Mouse (Mus musculus): ENCODE measurements around the gene Tmigd3. TPM values are rescaled to one million over a fixed set of nuclear protein-coding genes. Genes with fewer than 3 reads are reported as not detected.
"Not testable (repeated sequence)": the region's sequence is repeated elsewhere in the genome, so short reads cannot be mapped to it uniquely, and the experiment has no call there.

Tmigd3 gene
- polyA plus RNA-seq, 1 experiment: 0.94 TPM

DNA sequence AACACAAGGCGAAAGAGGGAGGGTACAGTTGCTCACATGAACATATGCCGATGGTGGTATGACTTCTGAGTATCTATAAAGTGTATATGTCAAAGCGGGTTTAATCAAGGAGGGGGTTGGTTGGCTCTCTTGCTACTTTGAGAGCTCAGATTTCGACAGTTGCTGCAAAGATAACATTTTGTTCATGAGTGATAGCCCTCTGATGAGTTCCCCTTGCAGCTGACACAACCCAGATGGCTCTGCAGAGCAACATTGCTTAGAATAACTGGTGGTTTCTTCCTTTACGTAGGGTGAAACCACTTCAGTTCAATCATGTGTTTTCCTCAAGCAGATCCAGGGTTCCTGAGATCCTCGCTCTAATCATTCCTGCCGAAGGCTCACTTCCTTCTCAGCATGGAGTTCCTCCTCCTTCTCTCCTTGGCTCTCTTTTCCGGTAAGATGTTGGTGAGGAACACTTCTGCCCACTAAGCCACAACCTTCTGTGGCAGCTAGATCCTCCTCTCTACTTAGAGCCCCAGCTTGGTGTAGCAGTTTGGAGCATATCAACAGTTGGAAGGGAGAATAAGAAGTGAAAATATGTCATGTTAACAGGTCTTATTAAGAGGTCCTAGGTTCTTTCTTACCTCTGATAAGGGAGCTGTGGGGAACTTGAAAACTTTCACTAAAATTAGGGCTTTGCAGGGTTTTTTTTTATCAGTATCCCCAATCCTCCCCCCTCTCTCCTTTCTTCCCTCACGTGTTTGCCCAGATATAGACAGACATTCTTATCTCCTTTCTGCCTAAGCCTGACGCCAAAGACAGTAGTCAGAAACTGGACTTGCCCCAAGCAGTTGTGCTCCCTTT is 43.4 kb downstream of the Tmigd3 start:
- Histone ChIP-seq H3K4me3 (ENCODE audit: low read depth, low read length) (no peak overlapping the region), H3K4me1 (ENCODE audit: control insufficient read depth, insufficient read depth, insufficient read length, low read length) (no peaks in the 10 kb centered on the region; the same call in 1 of the 2 replicates), H3K36me3 (ENCODE audit: control insufficient read depth, insufficient read depth, low read length) (no peaks in the 10 kb centered on the region), H3K27me3 (ENCODE audit: control insufficient read depth, insufficient read depth, low read length) (no peaks in the 10 kb centered on the region), H3K27ac (ENCODE audit: insufficient read depth, low read depth, low read length) (no peak overlapping the region)
- TF ChIP-seq CTCF (IDR thresholded peaks at IDR 0.05; ENCODE audit: extremely low read depth, insufficient read length, insufficient replicate concordance, low read depth, low read length): no peak
- no peak for TF ChIP-seq POLR2A (IDR thresholded peaks at IDR 0.05; ENCODE audit: low read depth, low read length)
- WGBS: 46% methylated on average over 10 of the region's 10 CpGs

DNA sequence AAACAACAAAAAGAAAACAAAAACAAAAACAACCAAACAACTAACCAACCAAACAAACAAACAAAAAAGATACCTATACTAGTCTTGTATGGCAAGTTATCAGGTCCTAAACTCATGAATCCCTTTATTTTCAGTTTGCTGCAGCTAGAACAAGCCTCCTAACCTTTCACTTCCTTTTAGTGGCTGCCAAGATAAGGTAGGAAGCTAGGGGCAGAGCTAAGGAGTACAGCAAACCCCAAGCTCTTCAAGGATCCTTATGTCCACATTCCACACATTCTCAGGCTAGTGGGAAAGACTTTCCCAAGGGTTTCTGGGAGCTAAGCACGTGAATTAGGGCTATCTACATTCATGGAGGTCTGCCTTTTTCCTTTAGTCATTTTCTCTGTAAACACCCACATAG is 44.6 kb downstream of the Tmigd3 start:
- 20% methylated on average over 1 of the region's 1 CpGs for WGBS
- no peak for TF ChIP-seq POLR2A (IDR thresholded peaks at IDR 0.05; ENCODE audit: low read depth, low read length)
- TF ChIP-seq CTCF (IDR thresholded peaks at IDR 0.05; ENCODE audit: extremely low read depth, insufficient read length, insufficient replicate concordance, low read depth, low read length): no peak
- Histone ChIP-seq H3K27ac (ENCODE audit: insufficient read depth, low read depth, low read length) (no peak overlapping the region), H3K36me3 (ENCODE audit: control insufficient read depth, insufficient read depth, low read length) (no peaks in the 10 kb centered on the region), H3K27me3 (ENCODE audit: control insufficient read depth, insufficient read depth, low read length) (no peaks in the 10 kb centered on the region), H3K4me3 (ENCODE audit: low read depth, low read length) (no peak overlapping the region), H3K4me1 (ENCODE audit: control insufficient read depth, insufficient read depth, insufficient read length, low read length) (no peaks in the 10 kb centered on the region; the same call in 1 of the 2 replicates)

DNA sequence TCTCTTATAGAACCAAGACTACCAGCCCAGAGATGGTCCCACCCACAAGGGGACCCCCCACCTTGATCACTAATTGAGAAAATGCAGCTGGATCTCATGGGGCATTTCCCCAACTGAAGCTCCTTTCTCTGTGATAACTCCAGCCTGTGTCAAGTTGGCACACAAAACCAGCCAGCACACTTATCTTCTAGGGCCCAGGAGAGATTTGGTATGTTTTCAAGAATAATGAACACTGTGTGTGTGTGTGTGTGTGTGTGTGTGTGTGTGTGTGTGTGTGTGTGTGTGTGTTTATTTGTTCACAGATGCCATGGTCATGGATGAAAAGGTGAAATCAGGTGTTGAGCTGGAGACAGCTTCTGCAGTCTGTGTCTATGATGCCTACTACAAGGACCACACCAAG is 45.8 kb downstream of the Tmigd3 start:
- not testable (repeated sequence) for H3K36me3 ChIP-seq (ENCODE audit: control insufficient read depth, insufficient read depth, low read length); H3K4me3 ChIP-seq (ENCODE audit: low read depth, low read length); H3K4me1 ChIP-seq (ENCODE audit: control insufficient read depth, insufficient read depth, insufficient read length, low read length); H3K27ac ChIP-seq (ENCODE audit: insufficient read depth, low read depth, low read length); H3K27me3 ChIP-seq (ENCODE audit: control insufficient read depth, insufficient read depth, low read length)

DNA sequence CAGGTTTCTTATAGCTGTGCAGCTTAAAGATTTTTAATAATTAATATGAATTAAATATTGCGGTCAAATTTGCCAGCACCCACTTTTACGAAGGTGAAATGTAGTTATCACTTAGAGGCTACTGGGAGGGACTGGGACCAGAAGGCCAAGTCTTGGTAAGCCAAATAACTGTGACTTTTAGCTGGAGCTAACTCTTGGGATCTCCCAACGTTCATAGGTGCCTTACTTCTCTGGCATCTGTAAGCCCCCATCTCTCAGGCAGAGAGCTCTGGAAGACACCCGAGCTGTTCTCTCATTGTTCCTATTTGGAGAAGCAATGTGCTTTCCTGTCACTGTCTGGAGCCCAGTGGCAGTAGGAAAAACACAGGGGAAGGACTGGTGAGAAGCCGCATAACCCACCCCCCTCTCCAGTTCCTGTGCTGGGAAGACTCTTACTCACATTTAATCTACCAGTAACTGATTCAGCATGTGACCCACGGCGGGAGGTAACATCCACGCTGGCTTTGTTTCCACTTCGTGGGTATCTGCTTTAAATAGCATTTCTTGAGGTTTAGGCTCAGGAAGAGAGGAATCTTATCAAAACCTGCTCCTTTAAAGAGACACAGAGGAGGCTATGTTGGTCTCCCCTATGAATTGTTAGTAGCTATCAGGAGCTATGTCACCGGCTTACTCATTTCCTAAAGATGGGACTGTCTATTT is 47.1 kb downstream of the Tmigd3 start:
- H3K36me3 ChIP-seq (ENCODE audit: control insufficient read depth, insufficient read depth, low read length): no peaks in the 10 kb centered on the region
- H3K4me3 ChIP-seq (ENCODE audit: low read depth, low read length): no peak overlapping the region
- no peak overlapping the region for H3K27ac ChIP-seq (ENCODE audit: insufficient read depth, low read depth, low read length)
- 69% methylated on average over 10 of the region's 10 CpGs for WGBS
- no peaks in the 10 kb centered on the region for H3K27me3 ChIP-seq (ENCODE audit: control insufficient read depth, insufficient read depth, low read length)
- no peak for TF ChIP-seq POLR2A (IDR thresholded peaks at IDR 0.05; ENCODE audit: low read depth, low read length)
- TF ChIP-seq CTCF (IDR thresholded peaks at IDR 0.05; ENCODE audit: extremely low read depth, insufficient read length, insufficient replicate concordance, low read depth, low read length): no peak
- no peaks in the 10 kb centered on the region; the same call in 1 of the 2 replicates for H3K4me1 ChIP-seq (ENCODE audit: control insufficient read depth, insufficient read depth, insufficient read length, low read length)

DNA sequence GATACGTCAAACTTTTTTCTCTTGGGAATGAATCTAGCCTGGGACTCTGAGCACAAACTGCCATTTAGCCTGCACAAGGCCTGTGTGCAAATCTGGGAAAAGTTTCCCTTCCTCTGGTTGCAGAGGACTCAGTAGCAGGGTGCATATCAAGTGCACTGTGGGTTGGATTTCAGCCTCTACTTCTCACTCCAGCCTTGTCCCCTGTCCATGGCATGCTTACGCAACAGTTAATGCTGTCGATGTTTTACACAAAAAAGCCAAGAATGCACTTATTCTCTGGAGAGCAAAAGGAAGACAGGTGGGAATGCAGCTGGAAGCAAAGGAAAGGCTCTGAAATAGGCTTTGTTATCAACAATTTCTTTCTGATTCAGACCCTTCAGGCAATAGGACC is 47.6 kb downstream of the Tmigd3 start:
- 69% methylated on average over 3 of the region's 3 CpGs for WGBS
- TF ChIP-seq POLR2A (IDR thresholded peaks at IDR 0.05; ENCODE audit: low read depth, low read length): no peak
- no peak for TF ChIP-seq CTCF (IDR thresholded peaks at IDR 0.05; ENCODE audit: extremely low read depth, insufficient read length, insufficient replicate concordance, low read depth, low read length)

DNA sequence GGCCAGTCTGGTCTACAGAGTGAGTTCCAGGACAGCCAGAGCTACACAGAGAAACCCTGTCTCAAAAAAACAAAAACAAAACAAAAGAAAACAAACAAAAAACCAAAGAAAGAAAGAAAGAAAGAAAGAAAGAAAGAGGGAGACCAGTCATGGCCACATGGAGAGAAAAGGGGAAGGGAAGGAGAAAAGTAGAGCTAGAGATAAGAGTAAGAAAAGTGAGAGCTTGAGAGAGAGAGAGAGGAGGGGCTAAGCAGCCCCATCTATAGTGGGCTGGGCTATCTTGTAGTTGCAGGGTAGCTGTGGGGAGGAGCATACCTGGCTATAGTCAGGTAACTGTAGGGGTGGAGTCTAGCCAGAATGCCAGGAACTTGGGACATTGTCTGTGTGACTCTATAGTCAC is 50.0 kb downstream of the Tmigd3 start:
- H3K4me1 ChIP-seq (ENCODE audit: control insufficient read depth, insufficient read depth, insufficient read length, low read length); H3K4me3 ChIP-seq (ENCODE audit: low read depth, low read length); H3K36me3 ChIP-seq (ENCODE audit: control insufficient read depth, insufficient read depth, low read length); H3K27ac ChIP-seq (ENCODE audit: insufficient read depth, low read depth, low read length); H3K27me3 ChIP-seq (ENCODE audit: control insufficient read depth, insufficient read depth, low read length): not testable (repeated sequence)

More for the DNA sequence above, 47.6 kb downstream of the Tmigd3 start:
- Histone ChIP-seq H3K36me3 (ENCODE audit: control insufficient read depth, insufficient read depth, low read length) (no peaks in the 10 kb centered on the region), H3K4me1 (ENCODE audit: control insufficient read depth, insufficient read depth, insufficient read length, low read length) (no peaks in the 10 kb centered on the region; the same call in 1 of the 2 replicates), H3K4me3 (ENCODE audit: low read depth, low read length) (no peak overlapping the region), H3K27me3 (ENCODE audit: control insufficient read depth, insufficient read depth, low read length) (no peaks in the 10 kb centered on the region), H3K27ac (ENCODE audit: insufficient read depth, low read depth, low read length) (no peak overlapping the region)

DNA sequence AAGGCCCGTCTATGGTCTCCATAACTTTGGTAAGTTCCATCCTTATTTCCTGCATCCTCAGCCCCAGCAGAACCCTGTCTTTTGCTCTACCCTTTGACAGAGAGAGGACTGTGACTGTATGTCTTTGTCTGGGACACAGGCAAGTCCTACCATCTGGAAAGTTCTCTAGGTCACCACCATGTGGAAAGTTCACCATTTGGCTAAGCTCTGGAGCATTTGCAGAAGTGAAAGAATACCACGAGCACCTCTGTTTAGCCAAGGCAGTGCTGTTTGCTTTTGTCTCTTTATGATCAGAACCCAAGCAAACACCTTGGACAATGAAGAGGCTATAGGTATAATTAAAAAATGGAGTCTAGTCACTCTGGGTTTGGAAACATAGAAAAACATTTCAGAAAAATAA is 51.3 kb downstream of the Tmigd3 start:
- Histone ChIP-seq H3K27ac (ENCODE audit: insufficient read depth, low read depth, low read length) (no peak overlapping the region), H3K4me3 (ENCODE audit: low read depth, low read length) (no peak overlapping the region), H3K27me3 (ENCODE audit: control insufficient read depth, insufficient read depth, low read length) (no peaks in the 10 kb centered on the region), H3K36me3 (ENCODE audit: control insufficient read depth, insufficient read depth, low read length) (no peaks in the 10 kb centered on the region), H3K4me1 (ENCODE audit: control insufficient read depth, insufficient read depth, insufficient read length, low read length) (no peaks in the 10 kb centered on the region; the same call in 1 of the 2 replicates)
- WGBS: 39% methylated on average over 2 of the region's 2 CpGs
- TF ChIP-seq CTCF (IDR thresholded peaks at IDR 0.05; ENCODE audit: extremely low read depth, insufficient read length, insufficient replicate concordance, low read depth, low read length) (no peak), POLR2A (IDR thresholded peaks at IDR 0.05; ENCODE audit: low read depth, low read length) (no peak)
